23 mouse cellular contexts compared by ENCODE assay signal in the genomic region with DNA sequence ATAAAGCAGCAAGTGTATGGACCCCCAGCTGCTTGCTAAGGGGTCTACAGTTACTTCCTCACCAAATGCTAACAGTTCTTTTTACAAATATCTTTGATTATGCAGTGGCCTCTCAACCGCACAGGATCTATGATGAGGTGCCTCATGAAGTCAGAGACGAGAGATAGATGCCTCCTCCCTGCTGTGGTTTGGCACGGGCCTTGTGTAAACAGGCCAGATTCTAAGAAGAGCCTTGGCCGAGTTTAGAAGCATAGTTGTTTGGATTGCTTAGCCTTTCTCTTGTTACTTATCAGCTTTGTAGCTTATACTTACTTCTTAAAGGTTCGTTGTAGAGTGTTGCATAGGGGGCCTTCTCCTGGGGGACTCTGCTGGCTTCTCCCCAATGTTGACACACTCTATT. TPM values are rescaled to one million over a fixed set of nuclear protein-coding genes. Genes with fewer than 3 reads are reported as not detected.
A peak's percentile ranks its signal among the peaks of the same experiment; 100 is the strongest.
DNase-seq lines count a peak whose midpoint lies in the region; ATAC-seq and TF ChIP-seq lines count a peak whose summit lies in the region.
"Had no signal": no experiment of that assay in that cellular context is flagged by ENCODE, and none has a peak within 500 bp of the region (broad histone marks: within the 10 kb centered on the region; RNA-seq: fewer than 3 reads in every experiment).

No protein-coding gene starts in this region.

- TF ChIP-seq CTCF in embryonic fibroblast, embryonic 13.5 days (IDR thresholded peaks at IDR 0.05; ENCODE audit: borderline replicate concordance, insufficient read depth, low read length), result no peak

- H3K4me1 ChIP-seq in embryonic fibroblast, embryonic 13.5 days (ENCODE audit: control insufficient read depth, insufficient read depth, low read length), result no peaks in the 10 kb centered on the region; the same call in 1 of the 2 replicates
- no peaks in the 10 kb centered on the region for H3K4me1 ChIP-seq in forebrain, embryonic 15.5 days
- H3K4me1 ChIP-seq: hindbrain, embryonic 12.5 days; limb, embryonic 13.5 days; liver, embryonic 13.5 days; neural tube, embryonic 13.5 days had no signal

- no peak overlapping the region for H3K4me2 ChIP-seq in forebrain, embryonic 15.5 days (replicated peaks)
- H3K4me2 ChIP-seq: hindbrain, embryonic 12.5 days; limb, embryonic 13.5 days; liver, embryonic 13.5 days; neural tube, embryonic 13.5 days had no signal

- peaks cover 5% of the 10 kb centered on the region; the same call in 1 of the 2 replicates for H3K36me3 ChIP-seq in forebrain, embryonic 15.5 days

- ATAC-seq in forebrain, embryonic 15.5 days (replicated peaks), result no peak
- ATAC-seq: CD4-positive, CD25-positive, alpha-beta regulatory T cell, adult 4 months; Patski had no signal

- H3K4me3 ChIP-seq in embryonic fibroblast, embryonic 13.5 days (ENCODE audit: insufficient read depth, low read length), result no peak overlapping the region
- H3K4me3 ChIP-seq in forebrain, embryonic 15.5 days, result no peak overlapping the region
- H3K4me3 ChIP-seq: heart, adult 2 months; hindbrain, embryonic 12.5 days; limb, embryonic 13.5 days; liver, embryonic 13.5 days; megakaryocyte, embryonic 14.5 days; neural tube, embryonic 13.5 days had no signal

- peak; percentile 11 to 13 for DNase-seq in cerebellum, postnatal 36 days
- no peak for DNase-seq in cerebellum, adult 9-11 months
- DNase-seq in CD4-positive helper T cell, adult 2 months (ENCODE audit: low read depth, low spot score), result peak; percentile 20
- DNase-seq in adipocyte (ENCODE audit: low spot score), result peak; percentile 39
- DNase-seq in heart, adult 9 months (ENCODE audit: low spot score in 2 of 2), result no peak
- DNase-seq: gastrocnemius, postnatal 36 days; heart, adult 2 months; kidney, adult 18-20 months; layer of hippocampus, adult 9-11 months; liver, embryonic 13.5 days; lung, adult 2 months; lung, postnatal 36 days; midbrain, embryonic 14.5 days; thymus, adult 2 months had no signal

- 0 out of 2 replicates have a peak overlapping the region, but pooled peaks have one; percentile 32 for H3K27ac ChIP-seq in embryonic fibroblast, embryonic 13.5 days (ENCODE audit: insufficient read depth, low read length)
- H3K27ac ChIP-seq in forebrain, embryonic 15.5 days (replicated peaks), result no peak overlapping the region
- H3K27ac ChIP-seq: heart, adult 2 months; hindbrain, embryonic 12.5 days; limb, embryonic 13.5 days; liver, embryonic 13.5 days; neural tube, embryonic 13.5 days; stomach, postnatal 0 days had no signal

- TF ChIP-seq POLR2A in embryonic fibroblast, embryonic 13.5 days (IDR thresholded peaks at IDR 0.05; ENCODE audit: low read depth, low read length), result no peak

- no peaks in the 10 kb centered on the region for H3K27me3 ChIP-seq in forebrain, embryonic 15.5 days
- H3K27me3 ChIP-seq: hindbrain, embryonic 12.5 days; limb, embryonic 13.5 days; liver, embryonic 13.5 days; megakaryocyte, embryonic 14.5 days; neural tube, embryonic 13.5 days; Patski had no signal

- H3K9me3 ChIP-seq in forebrain, embryonic 15.5 days, result no peaks in the 10 kb centered on the region
- H3K9me3 ChIP-seq: hindbrain, embryonic 12.5 days; limb, embryonic 13.5 days; liver, embryonic 13.5 days; megakaryocyte, embryonic 14.5 days; neural tube, embryonic 13.5 days had no signal

- no peak overlapping the region for H3K9ac ChIP-seq in forebrain, embryonic 15.5 days (replicated peaks)
- H3K9ac ChIP-seq: hindbrain, embryonic 12.5 days; limb, embryonic 13.5 days; liver, embryonic 13.5 days; neural tube, embryonic 13.5 days had no signal

- WGBS in forebrain, embryonic 15.5 days, result 86% methylated on average over 5 of the region's 5 CpGs

RNA-seq across cellular contexts. Expression of a gene that starts 25.6 kb away (rescaled TPM):
- 86.7 and 92.6 TPM in 2 replicates for polyA plus RNA-seq in embryonic fibroblast, embryonic 13.5 days (2011; ENCODE audit: insufficient read length, low read depth, missing spikeins)
- polyA plus RNA-seq in forebrain, embryonic 15.5 days (2015; fragmentation: Nextera tagmentation; extraction: Ambion mirVana), result 27.8 and 29.3 TPM in 2 replicates

Comparison
In these comparisons a context has a peak if more than half of its experiments do, and no peak if none do; other contexts are left out.
1. DNase-seq: peak in cerebellum, postnatal 36 days (2 of 2), CD4-positive helper T cell, adult 2 months (single experiment) and adipocyte (single experiment); none in cerebellum, adult 9-11 months (single experiment) and heart, adult 9 months (0 of 2).